Mouse (Mus musculus): ENCODE measurements around the gene Usp37. TPM values are rescaled to one million over a fixed set of nuclear protein-coding genes. Genes with fewer than 3 reads are reported as not detected.
A peak's percentile ranks its signal among the peaks of the same experiment; 100 is the strongest.

The Usp37 gene
- polyA plus RNA-seq, 1 experiment from 2014 or later, result 31.0 TPM

DNA sequence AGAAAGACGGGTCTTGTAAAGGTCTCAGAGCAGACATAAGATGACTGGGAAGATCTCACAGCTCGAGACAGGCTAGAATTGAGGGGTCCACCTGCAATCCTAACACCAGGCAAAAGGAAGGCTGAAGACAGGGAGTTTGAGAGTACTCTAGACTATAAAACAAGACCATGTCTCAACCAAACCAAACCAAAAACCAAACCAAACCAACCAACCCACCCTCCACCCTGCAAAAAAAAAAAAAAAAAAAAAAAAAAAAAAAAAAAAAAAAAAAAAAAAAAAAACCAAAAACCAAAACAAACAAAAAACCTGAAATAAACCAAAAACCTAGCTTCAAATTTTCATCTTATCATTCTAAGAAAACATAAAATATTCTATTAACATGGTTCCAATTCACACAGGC is 99.5 kb downstream of the Usp37 start:
- Histone ChIP-seq H3K36me3 (peaks cover 69% of the 10 kb centered on the region), H3K9me3 (no peaks in the 10 kb centered on the region), H3K4me2 (no peak overlapping the region), H3K27me3 (no peaks in the 10 kb centered on the region), H3K9ac (no peak overlapping the region), H3K4me1 (no peaks in the 10 kb centered on the region), H3K4me3 (no peak overlapping the region), H3K27ac (no peak overlapping the region)
- ATAC-seq (ENCODE audit: borderline replicate concordance, extremely low read depth, low FRiP score, low TSS enrichment), result no peak
- 93% methylated on average over 2 of the region's 2 CpGs for WGBS

DNA sequence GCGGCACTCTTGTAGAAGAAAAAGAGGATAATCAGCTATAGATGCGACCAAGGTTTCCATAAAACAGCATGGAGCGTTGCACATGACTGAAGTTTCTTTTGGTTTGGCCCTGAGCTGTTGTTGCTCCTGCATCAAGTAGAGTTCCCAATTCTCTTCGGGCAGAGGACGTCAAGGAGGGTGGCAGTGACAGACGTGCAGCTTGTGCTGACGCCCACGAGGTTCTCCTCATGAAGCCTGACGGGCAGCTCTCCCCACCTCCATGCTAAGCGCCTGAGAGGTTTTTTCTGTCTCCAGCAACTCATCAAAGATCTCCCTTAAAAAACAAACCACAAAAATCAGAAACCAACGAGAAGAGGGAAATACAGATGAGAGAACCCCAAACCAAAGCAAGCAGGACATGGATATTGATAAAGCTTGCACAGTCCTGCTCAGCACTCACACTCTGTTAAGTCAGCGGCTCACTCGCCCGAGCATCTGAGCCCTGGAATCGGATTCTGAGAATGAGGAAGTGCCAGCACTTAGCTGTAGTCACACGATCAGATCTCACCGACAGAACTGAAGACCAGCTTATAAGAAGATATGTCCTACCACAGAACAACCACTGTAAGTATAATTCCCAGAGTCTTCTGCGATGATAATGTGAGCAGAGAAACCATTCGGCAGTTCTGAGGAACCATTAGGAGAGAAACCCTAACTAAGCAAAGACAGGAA is 104.8 kb downstream of the Usp37 start:
- WGBS, result 84% methylated on average over 19 of the region's 19 CpGs
- H3K27me3 ChIP-seq, result no peaks in the 10 kb centered on the region
- ATAC-seq (ENCODE audit: borderline replicate concordance, extremely low read depth, low FRiP score, low TSS enrichment), result no peak
- no peaks in the 10 kb centered on the region for H3K9me3 ChIP-seq
- H3K4me2 ChIP-seq, result no peak overlapping the region
- H3K9ac ChIP-seq, result no peak overlapping the region
- no peak overlapping the region for H3K27ac ChIP-seq
- no peak overlapping the region for H3K4me3 ChIP-seq
- H3K36me3 ChIP-seq, result peaks cover 66% of the 10 kb centered on the region
- H3K4me1 ChIP-seq, result no peaks in the 10 kb centered on the region

GRCm38 (mm10) chr1:74437702-74438427 is 106.2 kb downstream of the Usp37 start:
- Histone ChIP-seq H3K36me3 (peaks cover 59% of the 10 kb centered on the region), H3K27me3 (no peaks in the 10 kb centered on the region), H3K9ac (no peak overlapping the region), H3K4me3 (no peak overlapping the region), H3K27ac (no peak overlapping the region), H3K4me2 (no peak overlapping the region), H3K4me1 (no peaks in the 10 kb centered on the region), H3K9me3 (no peaks in the 10 kb centered on the region)
- ATAC-seq (ENCODE audit: borderline replicate concordance, extremely low read depth, low FRiP score, low TSS enrichment), result no peak
- 57% methylated on average over 8 of the region's 8 CpGs for WGBS

DNA sequence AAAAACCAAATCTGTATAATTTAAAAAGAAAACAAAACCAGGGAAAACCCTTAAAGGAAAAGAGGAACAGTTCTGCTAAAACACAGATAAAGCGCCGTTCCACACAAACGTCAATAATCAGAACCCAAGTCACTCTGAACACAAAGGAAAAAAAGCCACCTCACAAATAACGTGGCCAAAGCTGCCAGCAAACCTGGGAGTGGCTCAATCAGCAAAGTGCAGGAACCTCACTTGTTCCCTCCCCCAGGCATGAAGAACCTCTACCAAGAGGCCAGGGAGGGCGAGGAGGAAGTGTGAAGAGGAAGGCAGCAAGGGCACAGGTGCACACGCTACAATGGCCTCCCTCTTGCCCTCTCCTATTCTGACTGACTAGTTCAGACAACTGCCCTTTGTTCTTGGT is 108.5 kb downstream of the Usp37 start:
- Histone ChIP-seq H3K36me3 (peaks cover 41% of the 10 kb centered on the region), H3K4me2 (no peak overlapping the region), H3K27me3 (no peaks in the 10 kb centered on the region), H3K4me3 (no peak overlapping the region), H3K27ac (no peak overlapping the region), H3K9me3 (no peaks in the 10 kb centered on the region), H3K4me1 (no peaks in the 10 kb centered on the region), H3K9ac (no peak overlapping the region)
- WGBS, result 73% methylated on average over 6 of the region's 6 CpGs
- ATAC-seq (ENCODE audit: borderline replicate concordance, extremely low read depth, low FRiP score, low TSS enrichment), result no peak

DNA sequence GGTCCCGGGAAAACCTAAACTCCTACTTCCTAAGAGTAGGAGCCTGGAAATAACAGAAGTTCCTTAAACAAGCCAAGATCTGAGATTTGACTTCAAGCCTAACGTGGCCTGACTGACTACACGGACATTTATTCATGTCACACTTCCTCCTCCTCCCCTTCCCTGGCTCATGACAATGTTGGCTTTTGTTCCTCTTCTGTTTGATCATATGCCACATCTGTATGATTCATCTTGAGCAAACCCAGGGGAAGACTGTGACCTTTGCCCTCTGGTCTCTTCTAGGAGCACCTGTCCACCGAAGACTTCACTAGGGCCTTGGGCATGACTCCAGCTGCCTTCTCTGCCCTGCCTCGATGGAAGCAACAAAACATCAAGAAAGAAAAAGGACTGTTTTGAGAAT is 109.5 kb downstream of the Usp37 start:
- H3K4me2 ChIP-seq, result no peak overlapping the region
- no peak for ATAC-seq (ENCODE audit: borderline replicate concordance, extremely low read depth, low FRiP score, low TSS enrichment)
- no peak overlapping the region for H3K4me3 ChIP-seq
- 31% methylated on average over 5 of the region's 5 CpGs for WGBS
- H3K9me3 ChIP-seq, result no peaks in the 10 kb centered on the region
- H3K27me3 ChIP-seq, result no peaks in the 10 kb centered on the region
- no peaks in the 10 kb centered on the region for H3K4me1 ChIP-seq
- H3K27ac ChIP-seq, result no peak overlapping the region
- H3K36me3 ChIP-seq, result peaks cover 33% of the 10 kb centered on the region
- H3K9ac ChIP-seq, result no peak overlapping the region

- H3K27ac ChIP-seq, result no peak overlapping the region
- no peak overlapping the region for H3K9ac ChIP-seq
- H3K4me2 ChIP-seq, result no peak overlapping the region
- no peak overlapping the region for H3K4me3 ChIP-seq
- H3K27me3 ChIP-seq, result no peaks in the 10 kb centered on the region
- H3K4me1 ChIP-seq, result no peaks in the 10 kb centered on the region
- H3K36me3 ChIP-seq, result peaks cover 19% of the 10 kb centered on the region
- no peaks in the 10 kb centered on the region for H3K9me3 ChIP-seq
- 86% methylated on average over 6 of the region's 6 CpGs for WGBS
- no peak; the same call in 1 of the 2 replicates for ATAC-seq (ENCODE audit: borderline replicate concordance, extremely low read depth, low FRiP score, low TSS enrichment)
These were observed 110.9 kb downstream of the Usp37 start for GRCm38 (mm10) chr1:74433220-74433619.

DNA sequence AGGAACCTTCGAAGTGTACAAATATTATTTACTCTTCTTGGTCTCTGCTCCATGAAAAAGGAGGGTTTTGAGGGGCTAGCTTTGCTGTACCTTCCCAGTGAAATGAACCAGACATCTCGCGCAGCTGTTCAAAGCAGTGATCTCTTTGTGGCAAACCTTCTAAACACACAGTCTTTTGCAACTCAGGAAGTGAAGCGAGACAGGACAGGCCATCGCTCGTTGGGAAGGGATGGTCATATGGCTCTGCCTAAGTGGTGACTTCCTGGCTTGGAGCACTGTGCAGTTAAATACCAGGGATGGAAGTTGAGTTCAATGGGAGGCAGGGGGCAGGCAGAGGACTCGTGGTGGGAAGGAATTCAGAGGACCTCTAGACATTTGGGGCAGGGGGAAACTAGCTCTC is 118.2 kb downstream of the Usp37 start:
- no peak overlapping the region for H3K9ac ChIP-seq
- no peak overlapping the region for H3K4me2 ChIP-seq
- 58% methylated on average over 7 of the region's 7 CpGs for WGBS
- H3K27me3 ChIP-seq, result no peaks in the 10 kb centered on the region
- H3K27ac ChIP-seq, result no peak overlapping the region
- H3K4me3 ChIP-seq, result no peak overlapping the region
- H3K9me3 ChIP-seq, result no peaks in the 10 kb centered on the region
- ATAC-seq (ENCODE audit: borderline replicate concordance, extremely low read depth, low FRiP score, low TSS enrichment), result no peak
- H3K36me3 ChIP-seq, result no peaks in the 10 kb centered on the region
- no peaks in the 10 kb centered on the region; the same call in 1 of the 2 replicates for H3K4me1 ChIP-seq

GRCm38 (mm10) chr1:74423147-74423546 is 120.9 kb downstream of the Usp37 start:
- H3K9me3 ChIP-seq, result no peaks in the 10 kb centered on the region
- no peak for ATAC-seq (ENCODE audit: borderline replicate concordance, extremely low read depth, low FRiP score, low TSS enrichment)
- H3K4me1 ChIP-seq, result no peaks in the 10 kb centered on the region; the same call in 1 of the 2 replicates
- no peak overlapping the region for H3K4me2 ChIP-seq
- no peak overlapping the region for H3K9ac ChIP-seq
- no peak overlapping the region for H3K27ac ChIP-seq
- no peak overlapping the region for H3K4me3 ChIP-seq
- no peaks in the 10 kb centered on the region for H3K27me3 ChIP-seq
- 24% methylated on average over 8 of the region's 8 CpGs for WGBS
- no peaks in the 10 kb centered on the region for H3K36me3 ChIP-seq

DNA sequence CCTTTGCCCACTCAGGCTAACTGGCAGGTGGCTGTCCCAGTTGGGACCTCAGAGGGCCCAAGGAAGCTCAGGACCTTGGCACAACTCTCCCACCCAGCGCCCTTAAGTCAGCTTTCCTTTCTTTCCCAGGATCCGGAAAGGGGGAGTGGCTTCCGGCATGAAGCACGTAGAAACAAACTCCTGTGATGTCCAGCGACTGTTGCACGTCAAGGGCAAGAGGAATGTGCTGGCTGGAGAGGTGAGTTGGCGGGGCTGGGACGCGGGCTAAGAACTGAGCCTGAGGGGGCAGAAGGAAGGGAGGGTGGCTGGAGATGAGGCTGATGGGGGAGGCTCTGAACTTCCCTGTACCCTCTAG is 124.7 kb downstream of the Usp37 start:
- no peak overlapping the region for H3K4me3 ChIP-seq
- no peak for ATAC-seq (ENCODE audit: borderline replicate concordance, extremely low read depth, low FRiP score, low TSS enrichment)
- H3K4me2 ChIP-seq, result no peak overlapping the region
- no peak overlapping the region for H3K9ac ChIP-seq
- H3K27me3 ChIP-seq, result no peaks in the 10 kb centered on the region
- WGBS, result 45% methylated on average over 9 of the region's 9 CpGs
- H3K9me3 ChIP-seq, result no peaks in the 10 kb centered on the region
- no peaks in the 10 kb centered on the region for H3K36me3 ChIP-seq
- no peaks in the 10 kb centered on the region; the same call in 1 of the 2 replicates for H3K4me1 ChIP-seq
- no peak overlapping the region for H3K27ac ChIP-seq

GRCm38 (mm10) chr1:74418747-74419439 is 125.2 kb downstream of the Usp37 start:
- 72% methylated on average over 17 of the region's 17 CpGs for WGBS
- Histone ChIP-seq H3K27ac (no peak overlapping the region), H3K9ac (no peak overlapping the region), H3K27me3 (no peaks in the 10 kb centered on the region), H3K36me3 (no peaks in the 10 kb centered on the region), H3K9me3 (no peaks in the 10 kb centered on the region), H3K4me1 (no peaks in the 10 kb centered on the region; the same call in 1 of the 2 replicates), H3K4me3 (no peak overlapping the region), H3K4me2 (no peak overlapping the region)
- no peak for ATAC-seq (ENCODE audit: borderline replicate concordance, extremely low read depth, low FRiP score, low TSS enrichment)

GRCm38 (mm10) chr1:74415143-74415542 is 128.9 kb downstream of the Usp37 start:
- Histone ChIP-seq H3K4me1 (no peaks in the 10 kb centered on the region), H3K27ac (no peak overlapping the region), H3K4me3 (no peak overlapping the region), H3K4me2 (no peak overlapping the region), H3K9me3 (no peaks in the 10 kb centered on the region), H3K9ac (no peak overlapping the region), H3K27me3 (no peaks in the 10 kb centered on the region), H3K36me3 (no peaks in the 10 kb centered on the region)
- 0 out of 2 replicates have a peak, but pooled peaks have one; percentile 46 for ATAC-seq (ENCODE audit: borderline replicate concordance, extremely low read depth, low FRiP score, low TSS enrichment)
- WGBS, result 46% methylated on average over 3 of the region's 4 CpGs

GRCm38 (mm10) chr1:74412711-74413110 is 131.4 kb downstream of the Usp37 start:
- H3K9me3 ChIP-seq, result no peaks in the 10 kb centered on the region
- H3K4me1 ChIP-seq, result no peaks in the 10 kb centered on the region
- no peaks in the 10 kb centered on the region for H3K36me3 ChIP-seq
- H3K4me3 ChIP-seq, result no peak overlapping the region
- no peak overlapping the region for H3K9ac ChIP-seq
- no peak overlapping the region for H3K27ac ChIP-seq
- ATAC-seq (ENCODE audit: borderline replicate concordance, extremely low read depth, low FRiP score, low TSS enrichment), result no peak
- H3K27me3 ChIP-seq, result no peaks in the 10 kb centered on the region
- H3K4me2 ChIP-seq, result no peak overlapping the region
- WGBS, result 71% methylated on average over 8 of the region's 8 CpGs

Measured in lung, embryonic 15.5 days (tissue).